Mouse (Mus musculus) embryonic stem cell, embryonic (primary cell): Measurements from ENCODE around the gene Gabrr1.

Experiments
- CTCF ChIA-PET, 4 experiments: fragments of 300-600 bp in 2 of 4; fragments of 350-600 bp in 2 of 4; sonication (Branson Sonifier 250); formaldehyde crosslinking; loops; one replicate each; lab custom pipeline; 2022; ENCODE audit warnings: inconsistent platforms in 2 of 4; lab: Charles Lee
- POLR2A ChIA-PET, 4 experiments: fragments of 300-600 bp in 2 of 4; fragments of 350-600 bp in 2 of 4; sonication (Branson Sonifier 250); formaldehyde crosslinking; loops; one replicate each; lab custom pipeline; 2022; ENCODE audit warnings: antibody characterized with exemption in 4 of 4, inconsistent platforms in 1 of 4; lab: Charles Lee

Gene Gabrr1

GRCm38 (mm10) chr4:33188781-33189734 is 56.7 kb downstream of the Gabrr1 start:
- POLR2A ChIA-PET = interaction anchor here (0.6 to 3.4 kb wide), 62 partner anchors 8 to 781 kb away, joined by 3 to 30 read pairs (median 4); partner anchors contain the start of genes Rngtt (in 2 of the 4), Srsf12 (in 2 of the 4), Ankrd6 (in 1 of the 4) and Casp8ap2 (in 1 of the 4)
- CTCF ChIA-PET = interaction anchor here in 3 of 4 experiments (0.6 to 2.1 kb wide), 15 partner anchors 9 to 1108 kb away, joined by 3 to 6 read pairs (median 4); no protein-coding TSS in a partner anchor

GRCm38 (mm10) chr4:33189735-33190036 is 57.4 kb downstream of the Gabrr1 start, which contains the start of gene Pm20d2:
Gene Pm20d2, minus strand, starts transcription at chr4:33189737.
- ChIA-PET POLR2A (interaction anchor here (0.6 to 3.4 kb wide), 45 partner anchors 9 to 781 kb away, joined by 3 to 30 read pairs (median 4); partner anchors contain the start of genes Srsf12 (in 2 of the 4), Ankrd6 (in 1 of the 4) and Rngtt (in 1 of the 4)), CTCF (interaction anchor here in 3 of 4 experiments (0.6 to 2.1 kb wide), 15 partner anchors 8 to 1108 kb away, joined by 3 to 11 read pairs (median 4); no protein-coding TSS in a partner anchor)

- ChIA-PET POLR2A (interaction anchor here in 2 of 4 experiments (0.5 to 0.7 kb wide), 4 partner anchors 8 to 146 kb away, joined by 3 to 4 read pairs (median 4); partner anchors contain the start of gene Pm20d2 (in 1 of the 2)), CTCF (interaction anchor here in 2 of 4 experiments (0.5 to 1.1 kb wide), 2 partner anchors 9 to 254 kb away, joined by 4 to 6 read pairs; partner anchors contain the start of gene Pm20d2 (in 1 of the 2))
Observed at GRCm38 (mm10) chr4:33198117-33198516, 65.8 kb downstream of the Gabrr1 start.

GRCm38 (mm10) chr4:33204682-33205081 is 72.4 kb downstream of the Gabrr1 start:
- CTCF ChIA-PET = interaction anchor here in 3 of 4 experiments (0.5 to 2.2 kb wide), 12 partner anchors 10 to 667 kb away, joined by 3 to 12 read pairs (median 4); partner anchors contain the start of gene Pm20d2 (in 1 of the 3)
- POLR2A ChIA-PET = interaction anchor here in 2 of 4 experiments (0.7 to 1.5 kb wide), 3 partner anchors 15 to 16 kb away, joined by 3 read pairs; partner anchors contain the start of gene Pm20d2 (in 2 of the 2)

GRCm38 (mm10) chr4:33207551-33207950 is 75.2 kb downstream of the Gabrr1 start:
- ChIA-PET POLR2A (interaction anchor here in 3 of 4 experiments (0.9 to 2.5 kb wide), 8 partner anchors 10 to 103 kb away, joined by 3 to 12 read pairs (median 5); partner anchors contain the start of genes Pm20d2 (in 1 of the 3) and Rngtt (in 1 of the 3)), CTCF (interaction anchor here in 3 of 4 experiments (0.7 to 1.4 kb wide), 3 partner anchors 85 to 117 kb away, joined by 3 to 6 read pairs (median 4); no protein-coding TSS in a partner anchor)

- CTCF ChIA-PET = interaction anchor here (0.6 to 1.2 kb wide), 7 partner anchors 18 to 822 kb away, joined by 3 to 4 read pairs (median 3); no protein-coding TSS in a partner anchor
Observed at GRCm38 (mm10) chr4:33208881-33209841, 76.8 kb downstream of the Gabrr1 start, which contains the start of gene Srsf12. Gene Srsf12, plus strand, starts transcription at chr4:33208991.

More at GRCm38 (mm10) chr4:33208881-33209841, 76.8 kb downstream of the Gabrr1 start, which contains the start of gene Srsf12:
- POLR2A ChIA-PET = interaction anchor here in 3 of 4 experiments (0.5 to 2.5 kb wide), 18 partner anchors 9 to 703 kb away, joined by 3 to 12 read pairs (median 5); partner anchors contain the start of genes Pm20d2 (in 2 of the 3) and Rngtt (in 1 of the 3)
